Mouse (Mus musculus) kidney, postnatal 36 days (tissue): ENCODE results near the gene Adam12.
A peak's percentile ranks its signal among the peaks of the same experiment; 100 is the strongest.

ENCODE experiments used
- DNase-seq, 2 experiments: peaks; one replicate each; pipeline ENCODE4 v3.0.0; 2021 to 2022; ENCODE audit warnings: mixed read lengths in 2 of 2

Gene Adam12

GRCm38 (mm10) chr7:134079980-134080725 is 151.8 kb downstream of the Adam12 start:
- DNase-seq, result peak; percentile 5 to 44

GRCm38 (mm10) chr7:134077684-134078083 is 154.3 kb downstream of the Adam12 start:
- DNase-seq, result no peak

GRCm38 (mm10) chr7:134073011-134073410 is 158.9 kb downstream of the Adam12 start:
- DNase-seq, result no peak

GRCm38 (mm10) chr7:134071153-134071885 is 160.6 kb downstream of the Adam12 start:
- DNase-seq, result no peak

- DNase-seq, result no peak
These were observed 169.3 kb downstream of the Adam12 start for GRCm38 (mm10) chr7:134062629-134063028.

GRCm38 (mm10) chr7:134052486-134052885 is 179.5 kb downstream of the Adam12 start:
- no peak for DNase-seq

- peak in 1 of 2 experiments; percentile 7 for DNase-seq
These were observed 181.6 kb downstream of the Adam12 start for GRCm38 (mm10) chr7:134050371-134050770.

GRCm38 (mm10) chr7:134046376-134046775 is 185.6 kb downstream of the Adam12 start:
- DNase-seq, result no peak

- no peak for DNase-seq
These were observed 188.4 kb downstream of the Adam12 start for GRCm38 (mm10) chr7:134043576-134043975.

GRCm38 (mm10) chr7:134042614-134043013 is 189.3 kb downstream of the Adam12 start:
- DNase-seq, result no peak

- no peak for DNase-seq
These were observed 198.0 kb downstream of the Adam12 start for GRCm38 (mm10) chr7:134033939-134034338.

- DNase-seq, result no peak
These were observed 199.0 kb downstream of the Adam12 start for GRCm38 (mm10) chr7:134032959-134033366.

GRCm38 (mm10) chr7:134031787-134032186 is 200.2 kb downstream of the Adam12 start:
- DNase-seq, result no peak

- no peak for DNase-seq
These were observed 200.7 kb downstream of the Adam12 start for GRCm38 (mm10) chr7:134031256-134031655.

GRCm38 (mm10) chr7:134028281-134028830 is 203.6 kb downstream of the Adam12 start:
- DNase-seq, result no peak

- no peak for DNase-seq
These were observed 204.9 kb downstream of the Adam12 start for GRCm38 (mm10) chr7:134027020-134027415.

- peak; percentile 43 to 50 for DNase-seq
These were observed 205.5 kb downstream of the Adam12 start for GRCm38 (mm10) chr7:134026200-134027019.

- peak; percentile 42 to 70 for DNase-seq
These were observed 209.6 kb downstream of the Adam12 start for GRCm38 (mm10) chr7:134022157-134022885.

- no peak for DNase-seq
These were observed 216.7 kb downstream of the Adam12 start for GRCm38 (mm10) chr7:134015226-134015625.

GRCm38 (mm10) chr7:134014733-134015132 is 217.2 kb downstream of the Adam12 start:
- DNase-seq, result no peak

GRCm38 (mm10) chr7:134009157-134009556 is 222.8 kb downstream of the Adam12 start:
- no peak for DNase-seq

GRCm38 (mm10) chr7:134007942-134008361 is 224.0 kb downstream of the Adam12 start:
- no peak for DNase-seq
